8 mouse cellular contexts compared by ENCODE assay signal in the genomic region with DNA sequence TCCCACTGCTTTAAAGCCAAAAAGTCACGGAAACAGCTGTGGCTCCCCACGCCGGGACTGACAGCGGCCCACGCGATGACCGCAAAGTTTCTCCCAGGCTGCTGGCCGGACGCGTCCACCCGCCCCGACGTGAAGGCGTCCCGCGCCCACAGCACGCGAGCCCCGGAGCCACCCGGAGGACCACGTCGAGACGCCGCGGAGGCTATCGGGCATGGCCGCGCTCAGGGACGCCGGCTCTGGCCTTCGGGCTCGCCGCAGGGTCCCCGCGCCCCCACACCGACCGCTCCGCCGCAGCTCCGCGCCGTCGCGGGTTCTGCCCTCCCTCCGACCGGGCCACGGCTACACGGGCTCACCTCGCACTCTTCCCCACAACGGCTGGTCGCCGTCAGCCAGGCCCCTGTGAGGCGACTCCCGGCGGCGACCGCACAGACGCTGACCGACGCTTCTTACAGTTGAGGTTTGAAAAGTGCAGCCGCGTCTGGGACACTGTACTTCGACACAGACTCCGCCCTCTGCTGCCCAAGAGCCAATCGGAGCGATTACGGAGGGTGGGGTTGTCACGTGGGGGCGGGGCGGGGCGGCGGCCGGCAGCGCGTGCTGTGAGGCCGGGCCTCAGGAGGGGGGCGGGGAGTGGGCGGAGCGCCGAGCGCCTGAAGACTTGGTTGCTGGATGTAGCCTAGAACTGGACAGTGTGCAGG. TPM values are rescaled to one million over a fixed set of nuclear protein-coding genes. Genes with fewer than 3 reads are reported as not detected.
A peak's percentile ranks its signal among the peaks of the same experiment; 100 is the strongest.
DNase-seq lines count a peak whose midpoint lies in the region; ATAC-seq and TF ChIP-seq lines count a peak whose summit lies in the region.

Stk17b (minus strand) TSS at position 504 of the 698 bp plus-strand sequence.

- peaks cover 15% of the 10 kb centered on the region for H3K4me1 ChIP-seq in bone marrow macrophage, adult 2 months (ENCODE audit: control insufficient read depth, insufficient read depth, low read length)
- peaks cover 2% of the 10 kb centered on the region; the same call in 1 of the 2 replicates for H3K4me1 ChIP-seq in embryonic fibroblast, embryonic 13.5 days (ENCODE audit: control insufficient read depth, insufficient read depth, low read length)
- H3K4me1 ChIP-seq in heart, embryonic 10.5 days = no peaks in the 10 kb centered on the region
- H3K4me1 ChIP-seq in kidney, embryonic 15.5 days = peaks cover 3% of the 10 kb centered on the region; the same call in 1 of the 2 replicates
- no peaks in the 10 kb centered on the region; the same call in 1 of the 2 replicates for H3K4me1 ChIP-seq in liver, embryonic 11.5 days (replicated peaks; ENCODE audit: control insufficient read depth, insufficient read depth, low read length)
- no peaks in the 10 kb centered on the region for H3K4me1 ChIP-seq in stomach, embryonic 14.5 days (ENCODE audit: control insufficient read depth, insufficient read depth, low read length)

- no peak for TF ChIP-seq CTCF in bone marrow macrophage, adult 2 months (IDR thresholded peaks at IDR 0.05; ENCODE audit: low read depth, low read length)
- TF ChIP-seq CTCF in embryonic fibroblast, embryonic 13.5 days (IDR thresholded peaks at IDR 0.05; ENCODE audit: borderline replicate concordance, insufficient read depth, low read length) = no peak

- ATAC-seq in kidney, embryonic 15.5 days (replicated peaks; ENCODE audit: low FRiP score) = peak; percentile 99
- peak; percentile 97 for ATAC-seq in liver, embryonic 11.5 days (replicated peaks; ENCODE audit: low FRiP score)
- ATAC-seq in stomach, embryonic 14.5 days (ENCODE audit: insufficient number of reproducible peaks, insufficient read depth, low FRiP score, low read depth) = peak; percentile 98

- peak within 1 kb of the TSS; percentile 76 for H3K9ac ChIP-seq in kidney, embryonic 15.5 days
- peak within 1 kb of the TSS; percentile 93 for H3K9ac ChIP-seq in liver, embryonic 11.5 days (ENCODE audit: low read depth, low read length)
- H3K9ac ChIP-seq in stomach, embryonic 14.5 days (replicated peaks; ENCODE audit: low read depth, low read length) = peak within 1 kb of the TSS; percentile 72

- peak within 1 kb of the TSS; percentile 97 for H3K4me3 ChIP-seq in bone marrow macrophage, adult 2 months (ENCODE audit: insufficient read depth, low read length)
- H3K4me3 ChIP-seq in embryonic fibroblast, embryonic 13.5 days (ENCODE audit: insufficient read depth, low read length) = peak within 1 kb of the TSS; percentile 80
- peak within 1 kb of the TSS; percentile 79 for H3K4me3 ChIP-seq in heart, embryonic 10.5 days
- H3K4me3 ChIP-seq in kidney, embryonic 15.5 days (replicated peaks) = peak within 1 kb of the TSS; percentile 93
- peak within 1 kb of the TSS; percentile 91 for H3K4me3 ChIP-seq in liver, embryonic 11.5 days (ENCODE audit: low read depth, low read length)
- peak within 1 kb of the TSS; percentile 89 for H3K4me3 ChIP-seq in stomach, embryonic 14.5 days (ENCODE audit: low read depth, low read length)

- no peaks in the 10 kb centered on the region for H3K9me3 ChIP-seq in heart, embryonic 10.5 days
- no peaks in the 10 kb centered on the region for H3K9me3 ChIP-seq in kidney, embryonic 15.5 days (replicated peaks)
- no peaks in the 10 kb centered on the region for H3K9me3 ChIP-seq in liver, embryonic 11.5 days (ENCODE audit: control insufficient read depth, low read length)
- H3K9me3 ChIP-seq in stomach, embryonic 14.5 days (ENCODE audit: control insufficient read depth, low read depth, low read length) = no peaks in the 10 kb centered on the region

- H3K27me3 ChIP-seq in heart, embryonic 10.5 days (ENCODE audit: insufficient read depth, poor library complexity, severe bottlenecking) = no peaks in the 10 kb centered on the region
- no peaks in the 10 kb centered on the region for H3K27me3 ChIP-seq in kidney, embryonic 15.5 days
- H3K27me3 ChIP-seq in liver, embryonic 11.5 days (replicated peaks; ENCODE audit: control insufficient read depth, insufficient read depth, low read length) = no peaks in the 10 kb centered on the region
- H3K27me3 ChIP-seq in stomach, embryonic 14.5 days (ENCODE audit: control insufficient read depth, insufficient read depth, low read length) = no peaks in the 10 kb centered on the region

- no peaks in the 10 kb centered on the region for H3K36me3 ChIP-seq in heart, embryonic 10.5 days
- no peaks in the 10 kb centered on the region for H3K36me3 ChIP-seq in kidney, embryonic 15.5 days
- H3K36me3 ChIP-seq in liver, embryonic 11.5 days (ENCODE audit: control insufficient read depth, insufficient read depth, low read length) = no peaks in the 10 kb centered on the region
- H3K36me3 ChIP-seq in stomach, embryonic 14.5 days (ENCODE audit: control insufficient read depth, insufficient read depth, low read length) = no peaks in the 10 kb centered on the region

- under 1% methylated on average over 81 of the region's 81 CpGs for WGBS in heart, embryonic 10.5 days
- WGBS in kidney, embryonic 15.5 days = under 1% methylated on average over 73 of the region's 81 CpGs
- WGBS in liver, embryonic 11.5 days = under 1% methylated on average over 63 of the region's 81 CpGs
- WGBS in stomach, embryonic 14.5 days = 1% methylated on average over 75 of the region's 81 CpGs

- peak within 1 kb of the TSS; percentile 69 for H3K4me2 ChIP-seq in kidney, embryonic 15.5 days
- H3K4me2 ChIP-seq in liver, embryonic 11.5 days = peak within 1 kb of the TSS; percentile 86
- peak within 1 kb of the TSS; percentile 73 for H3K4me2 ChIP-seq in stomach, embryonic 14.5 days (replicated peaks; ENCODE audit: low read depth, low read length)

- peak; percentile 95 to 96 for DNase-seq in B cell, adult 2 months
- DNase-seq in heart, embryonic 10.5 days (ENCODE audit: low spot score) = peak; percentile 98
- DNase-seq in liver, embryonic 11.5 days (ENCODE audit: low spot score) = peak; percentile 87
- peak; percentile 95 for DNase-seq in naive thymus-derived CD4-positive, alpha-beta T cell, adult 2 months (ENCODE audit: low read depth)

- no peak; the same call in 1 of the 2 replicates for TF ChIP-seq POLR2A in bone marrow macrophage, adult 2 months (IDR thresholded peaks at IDR 0.05; ENCODE audit: borderline replicate concordance, low read depth, low read length)
- peak; percentile 99 for TF ChIP-seq POLR2A in embryonic fibroblast, embryonic 13.5 days (IDR thresholded peaks at IDR 0.05; ENCODE audit: low read depth, low read length)

- peak within 1 kb of the TSS; percentile 92 for H3K27ac ChIP-seq in bone marrow macrophage, adult 2 months (ENCODE audit: insufficient read depth, low read depth, low read length)
- peak within 1 kb of the TSS; percentile 69 for H3K27ac ChIP-seq in embryonic fibroblast, embryonic 13.5 days (ENCODE audit: insufficient read depth, low read length)
- peak within 1 kb of the TSS; percentile 92 for H3K27ac ChIP-seq in heart, embryonic 10.5 days
- H3K27ac ChIP-seq in kidney, embryonic 15.5 days = peak within 1 kb of the TSS; percentile 92
- peak within 1 kb of the TSS; percentile 89 for H3K27ac ChIP-seq in liver, embryonic 11.5 days (ENCODE audit: low read depth, low read length)
- peak within 1 kb of the TSS; percentile 71 for H3K27ac ChIP-seq in stomach, embryonic 14.5 days (ENCODE audit: low read length)

RNA-seq across cellular contexts. Expression of gene Stk17b, which starts in this region (rescaled TPM):
- 81.1 TPM in 2 replicates for polyA plus RNA-seq in bone marrow macrophage, adult 2 months (2012; ENCODE audit: insufficient read depth, insufficient read length, missing spikeins)
- polyA plus RNA-seq in embryonic fibroblast, embryonic 13.5 days (2011; ENCODE audit: insufficient read length, low read depth, missing spikeins) = 38.6 and 52.9 TPM in 2 replicates
- 12.0 and 15.3 TPM in 2 replicates for polyA plus RNA-seq in heart, embryonic 10.5 days (2016; fragmentation: Nextera tagmentation; extraction: Ambion mirVana)
- 13.0 and 16.5 TPM in 2 replicates for polyA plus RNA-seq in kidney, embryonic 15.5 days (2015; fragmentation: Nextera tagmentation; extraction: Ambion mirVana)
- polyA plus RNA-seq in liver, embryonic 11.5 days (2014; fragmentation: Nextera tagmentation; extraction: Ambion mirVana) = 15.0 and 18.2 TPM in 2 replicates
- polyA plus RNA-seq in stomach, embryonic 14.5 days (2014; fragmentation: Nextera tagmentation; extraction: Ambion mirVana) = 12.6 and 13.9 TPM in 2 replicates

Comparison
In these comparisons a context has a peak if more than half of its experiments do, and no peak if none do; other contexts are left out.
1. Peak in every context shown above with its lines: DNase-seq, ATAC-seq, H3K4me3 ChIP-seq and H3K27ac ChIP-seq.